Mouse (Mus musculus) heart, postnatal 14 days (tissue): ENCODE data around the gene Tnfsf11. TPM values are rescaled to one million over a fixed set of nuclear protein-coding genes. Genes with fewer than 3 reads are reported as not detected.

Experiments used
- microRNA-seq, 2 experiments: library from miRNA; unstranded; fragments of <30 nt; microRNA quantifications; one replicate each; pipeline ENCODE4 v1.2.0; 2021 to 2022
- total RNA-seq, 2 experiments: library from RNA; stranded (reverse); gene quantifications; 2 replicates each; pipeline ENCODE4 v1.2.3; 2021

Tnfsf11 gene
- total RNA-seq, 2 experiments from 2014 or later = 0.10 TPM; not detected in 1

Small RNAs within 50 kb of the gene (microRNA-seq; reads per million reads assigned to microRNA genes)
- gene Gm23652 = 0 reads per million in 2 experiments

Other genes starting within 250 kb of the Tnfsf11 start
- gene Fam216b, start 219.0 kb downstream of the Tnfsf11 start, total RNA-seq = under 1 TPM in 1 of 2 experiments, not detected in 1; 0.67 TPM
- 10 to 100 TPM; 29.9 to 31.8 TPM for gene Akap11, start 228.8 kb upstream of the Tnfsf11 start, total RNA-seq